Mouse (Mus musculus): ENCODE measurements around the gene Fam43b. TPM values are rescaled to one million over a fixed set of nuclear protein-coding genes. Genes with fewer than 3 reads are reported as not detected.
"Not testable (repeated sequence)": the region's sequence is repeated elsewhere in the genome, so short reads cannot be mapped to it uniquely, and the experiment has no call there.

The Fam43b gene
- polyA plus RNA-seq (2012; rRNA removed): 19.2 and 19.9 TPM in 2 replicates

DNA sequence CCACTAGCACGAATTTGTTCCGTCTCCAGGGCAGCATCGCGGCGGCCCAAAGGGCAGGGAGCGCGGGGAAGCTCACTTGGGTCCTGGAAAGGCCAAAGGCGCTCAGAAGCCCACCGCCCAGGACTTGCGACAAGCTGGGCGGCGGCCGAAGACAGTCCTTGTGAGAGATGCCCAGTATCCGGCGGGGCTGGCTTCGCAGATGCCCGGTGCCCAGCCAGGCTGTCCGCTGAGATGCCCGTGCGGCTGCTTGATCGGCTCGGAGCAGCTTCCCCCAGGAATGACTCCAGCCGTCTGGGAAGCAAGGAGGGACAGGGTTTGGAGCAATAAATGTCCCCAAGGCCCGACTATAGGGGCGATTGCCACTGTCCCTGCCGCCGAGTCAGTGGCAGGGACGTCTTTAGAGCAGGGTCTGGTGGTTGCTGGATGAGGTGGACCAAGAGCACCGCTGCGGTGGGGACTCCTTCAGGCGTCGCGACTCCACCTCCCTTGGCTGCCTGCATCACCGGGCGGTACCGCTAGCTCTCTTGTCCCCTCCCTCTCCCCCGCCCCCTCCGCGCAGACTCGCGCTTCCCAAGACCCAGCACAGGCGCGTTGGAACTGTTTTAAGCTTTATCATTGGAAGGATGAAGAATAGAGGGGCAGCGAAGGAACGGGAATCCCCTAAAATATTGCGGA lies at the start of gene Fam43b:
Gene Fam43b, minus strand, starts transcription at position 558 of the 675 bp plus-strand sequence.
- peak; percentile 62 to 87 for DNase-seq (ENCODE audit: extremely low spot score in 1 of 2, low spot score in 1 of 2)

DNA sequence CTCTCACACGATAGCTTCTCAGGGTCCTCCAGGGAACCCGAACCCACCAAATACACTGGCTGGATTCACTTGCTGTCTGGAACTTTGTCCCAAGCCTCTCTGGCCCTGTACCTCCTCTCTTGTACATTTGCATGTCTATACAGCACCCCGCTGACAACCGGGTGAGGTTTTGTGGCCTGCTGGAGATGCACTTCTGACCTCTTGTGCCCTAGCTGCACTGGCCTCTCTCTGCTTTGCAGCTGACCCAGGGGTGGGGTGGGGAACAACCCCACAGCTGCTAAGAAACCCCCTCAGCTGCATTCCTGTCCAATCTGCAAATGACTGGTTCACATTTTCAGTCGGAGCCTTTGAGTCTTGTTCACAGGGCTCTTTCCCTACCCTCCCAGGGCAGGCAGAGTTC lies 48.6 kb upstream of the Fam43b start:
- DNase-seq (ENCODE audit: extremely low spot score in 1 of 2, low spot score in 1 of 2): no peak

DNA sequence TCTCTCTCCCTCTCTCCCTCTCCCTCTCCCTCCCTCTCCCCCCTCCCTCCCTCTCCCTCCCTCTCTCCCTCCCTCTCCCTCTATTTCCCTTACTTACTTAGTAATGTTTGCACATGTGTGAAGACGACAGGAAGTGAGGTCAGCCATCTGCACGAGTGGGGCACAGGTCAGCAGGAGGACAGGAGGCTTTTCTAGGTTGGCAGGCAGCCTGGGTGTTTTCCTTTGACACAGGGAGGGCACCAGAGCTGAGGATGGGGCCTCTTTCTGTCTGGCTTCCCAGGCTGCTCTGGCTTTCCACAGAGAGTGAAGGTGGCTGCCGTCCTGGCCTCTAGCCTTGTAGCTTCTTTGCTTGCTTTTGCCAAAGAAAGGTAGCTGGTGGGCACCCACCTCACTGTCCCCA lies 43.7 kb upstream of the Fam43b start:
- DNase-seq (ENCODE audit: extremely low spot score in 1 of 2, low spot score in 1 of 2): no peak

DNA sequence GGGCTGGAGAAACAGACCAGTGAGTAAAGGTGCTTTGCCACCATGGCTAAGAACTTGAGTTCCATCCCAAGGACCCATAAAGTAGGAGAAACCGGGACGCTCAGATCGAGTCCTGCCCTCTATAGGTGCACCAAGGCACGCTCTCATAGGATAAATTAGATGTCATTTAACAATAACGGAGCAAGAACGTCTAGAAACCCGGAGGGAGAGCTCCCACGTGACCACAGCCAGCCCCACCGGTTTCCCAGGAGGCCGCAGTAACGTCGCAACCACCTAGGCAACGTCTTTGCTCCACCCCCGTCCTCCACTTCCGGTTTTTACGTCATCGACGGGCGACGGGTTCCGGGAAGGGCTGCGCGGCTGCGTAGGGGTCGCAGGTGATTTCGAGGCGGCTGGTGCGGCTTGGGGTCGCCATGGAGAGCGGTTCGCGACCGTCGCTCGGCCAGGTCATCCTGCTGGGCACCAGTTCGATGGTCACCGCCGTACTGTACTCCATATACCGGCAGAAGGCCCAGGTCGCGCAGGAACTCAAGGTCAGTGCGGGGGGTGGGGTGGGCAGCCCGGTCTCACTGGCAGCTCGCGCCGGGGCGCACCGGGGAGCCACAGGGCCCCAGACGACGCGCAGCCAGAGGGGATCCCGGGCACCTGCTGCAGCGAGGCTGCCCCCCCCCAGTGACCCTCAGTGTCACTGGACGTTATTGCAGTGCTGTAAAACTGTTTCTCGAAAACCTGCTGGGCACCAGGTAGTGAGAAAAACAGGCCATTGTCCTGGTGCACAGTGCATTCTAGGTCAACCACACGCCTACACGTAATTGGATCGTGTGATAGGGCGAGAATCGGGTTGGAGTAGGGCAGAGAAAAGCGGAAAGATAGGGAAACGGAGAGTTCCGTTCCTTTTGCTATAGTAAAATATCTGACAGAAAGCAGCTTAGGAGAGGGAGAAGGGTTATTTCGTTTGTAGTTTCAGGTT lies 38.3 kb upstream of the Fam43b start, which contains the start of gene Mul1:
Gene Mul1, plus strand, starts transcription at position 325 of the 970 bp plus-strand sequence.
- peak; percentile 94 to 99 for DNase-seq (ENCODE audit: extremely low spot score in 1 of 2, low spot score in 1 of 2)

DNA sequence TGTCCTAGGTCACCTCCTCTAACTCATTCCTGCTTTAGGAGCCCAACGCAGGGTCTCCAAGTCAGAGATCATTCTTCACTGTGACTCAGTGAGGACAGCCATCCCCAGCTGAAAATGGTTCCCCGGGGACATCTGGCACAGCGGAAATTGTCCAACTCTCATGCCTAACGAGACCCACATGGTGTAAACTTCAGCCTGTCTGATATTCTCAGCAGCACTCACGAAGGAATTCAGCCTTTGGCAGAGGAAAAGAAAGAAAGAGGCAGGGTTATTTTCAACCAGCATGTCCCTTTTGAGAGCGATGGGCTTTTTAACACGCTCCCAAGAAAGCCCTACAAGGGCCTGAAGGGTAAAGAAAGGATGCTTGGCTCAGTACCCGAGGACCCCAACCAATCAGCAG lies 35.0 kb upstream of the Fam43b start:
- no peak for DNase-seq (ENCODE audit: extremely low spot score in 1 of 2, low spot score in 1 of 2)

DNA sequence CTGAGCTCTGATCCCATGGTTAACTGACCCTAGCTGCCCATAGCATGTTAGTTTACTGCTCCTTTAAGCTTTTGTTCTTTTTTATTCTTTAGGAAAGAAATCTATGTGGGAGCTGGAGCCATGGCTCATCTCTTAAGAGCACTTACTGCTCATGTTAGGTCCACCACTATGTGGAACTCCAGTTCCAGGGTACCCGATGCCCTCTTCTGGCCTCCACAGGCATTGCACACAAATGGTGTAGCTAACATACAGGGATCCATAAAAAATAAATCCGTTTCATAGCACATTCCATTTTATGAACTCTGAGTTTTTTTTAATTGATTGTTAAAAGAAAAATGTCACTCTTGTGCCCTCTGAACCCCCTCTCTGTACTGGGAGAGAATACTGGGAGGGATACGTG lies 33.5 kb upstream of the Fam43b start:
- peak in 1 of 2 experiments; percentile 58 for DNase-seq (ENCODE audit: extremely low spot score in 1 of 2, low spot score in 1 of 2)

DNA sequence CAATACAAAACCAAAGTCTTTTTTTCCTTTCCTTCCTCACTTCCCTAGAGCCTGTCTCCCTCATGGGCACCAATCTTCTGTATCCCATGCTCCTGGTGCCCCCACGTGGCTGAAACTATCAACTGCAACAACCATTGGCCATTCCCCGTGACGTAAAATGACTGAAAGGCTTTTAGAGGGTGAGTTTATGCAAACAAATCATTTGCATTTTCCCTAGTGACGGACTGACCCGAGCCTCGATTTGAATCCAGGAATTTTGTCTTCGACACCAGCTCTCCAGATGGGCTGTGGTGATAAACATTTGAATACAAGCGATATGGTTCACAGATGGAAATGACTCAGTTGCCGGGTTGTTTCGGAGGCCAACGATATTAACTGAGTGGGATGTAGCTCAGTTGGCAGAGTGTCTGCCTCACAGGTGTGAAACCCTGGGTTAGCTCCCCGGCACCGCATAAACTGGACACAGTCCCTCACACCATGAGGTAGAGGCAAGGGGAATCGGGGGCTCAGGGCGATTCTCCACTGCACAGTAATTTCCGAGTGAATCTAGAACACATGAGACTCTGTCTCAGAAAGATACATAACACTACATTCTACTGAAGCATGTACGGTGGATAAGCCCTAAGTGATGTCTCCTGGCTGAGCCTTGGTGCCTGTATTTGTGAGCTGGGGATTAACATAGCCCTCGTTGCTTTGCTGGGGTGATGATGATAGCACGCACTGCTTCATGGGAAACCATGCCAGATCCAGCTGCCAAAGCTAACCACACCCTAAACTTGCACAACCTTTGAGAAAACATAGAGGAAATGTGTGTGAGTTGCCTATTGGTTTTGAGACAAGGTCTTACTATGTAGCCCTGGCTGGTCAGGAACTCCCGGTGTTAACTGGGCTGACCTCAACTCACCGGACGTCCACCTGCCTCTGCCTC lies 30.7 kb upstream of the Fam43b start:
- DNase-seq (ENCODE audit: extremely low spot score in 1 of 2, low spot score in 1 of 2): peak; percentile 81 to 98

DNA sequence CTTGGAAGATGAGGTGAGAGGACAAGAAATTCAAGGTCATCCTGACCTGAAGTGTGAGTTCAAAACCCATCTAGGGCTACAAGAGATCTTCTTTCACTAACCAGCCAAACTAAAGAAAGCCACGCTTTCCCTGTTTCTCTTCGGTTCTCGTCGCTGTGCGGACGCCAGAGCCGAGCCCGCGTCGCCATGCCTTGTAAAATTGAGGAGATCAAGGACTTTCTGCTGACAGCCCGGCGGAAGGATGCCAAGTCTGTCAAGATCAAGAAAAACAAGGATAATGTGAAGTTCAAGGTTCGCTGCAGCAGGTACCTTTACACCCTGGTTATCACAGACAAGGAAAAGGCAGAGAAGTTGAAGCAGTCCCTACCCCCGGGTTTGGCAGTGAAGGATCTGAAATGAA lies 29.3 kb upstream of the Fam43b start:
- DNase-seq (ENCODE audit: extremely low spot score in 1 of 2, low spot score in 1 of 2): not testable (repeated sequence)

DNA sequence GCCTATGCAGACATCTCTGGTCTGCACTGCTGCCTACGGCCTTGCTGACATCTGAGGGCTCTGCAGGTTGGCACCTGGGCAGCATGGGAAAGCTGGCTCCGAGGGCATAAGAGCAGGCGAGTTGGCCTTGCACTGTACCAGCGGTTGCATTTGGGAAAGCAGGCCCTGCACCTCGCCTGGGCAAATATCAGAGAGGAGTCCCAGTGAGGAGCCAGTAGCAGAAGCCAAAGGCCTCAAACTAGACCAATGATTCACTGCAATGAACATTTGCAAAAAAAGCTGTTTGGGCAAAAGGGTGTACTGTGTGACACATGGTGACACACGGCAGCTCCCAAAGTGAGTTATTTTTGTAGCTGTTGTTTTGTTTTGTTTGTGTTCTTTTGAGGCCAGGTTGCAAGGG lies 28.7 kb upstream of the Fam43b start:
- no peak for DNase-seq (ENCODE audit: extremely low spot score in 1 of 2, low spot score in 1 of 2)

DNA sequence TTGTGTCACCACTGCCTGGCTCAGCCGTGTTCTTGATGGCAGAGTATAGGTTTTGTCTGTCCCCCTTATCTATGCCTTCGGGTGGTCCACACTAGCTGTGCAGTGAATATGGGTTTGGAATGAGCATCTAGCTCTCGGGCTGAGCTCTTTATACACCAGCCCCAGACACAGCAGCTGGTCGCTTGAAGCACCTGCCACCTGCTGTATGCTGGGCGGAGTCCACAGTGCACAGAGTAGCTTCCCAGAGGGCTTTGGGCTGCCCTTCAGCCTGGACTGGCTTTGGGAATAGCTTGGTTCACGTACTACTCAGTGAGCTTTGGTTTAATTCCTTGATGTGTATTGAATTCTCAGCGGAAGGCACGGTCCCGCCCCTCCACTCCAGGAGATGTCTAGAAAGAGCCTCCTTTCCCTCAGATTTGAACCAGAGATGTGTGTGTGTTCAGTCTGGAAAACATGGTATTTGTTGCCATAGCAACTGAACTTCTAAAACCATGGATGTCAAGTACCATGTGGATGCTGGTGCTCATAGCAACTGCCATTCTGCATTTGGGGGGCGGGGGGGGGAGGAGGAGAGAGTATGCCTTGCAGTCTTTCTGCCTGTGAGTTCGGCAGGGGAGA lies 22.1 kb upstream of the Fam43b start:
- DNase-seq (ENCODE audit: extremely low spot score in 1 of 2, low spot score in 1 of 2): peak in 1 of 2 experiments; percentile 37

DNA sequence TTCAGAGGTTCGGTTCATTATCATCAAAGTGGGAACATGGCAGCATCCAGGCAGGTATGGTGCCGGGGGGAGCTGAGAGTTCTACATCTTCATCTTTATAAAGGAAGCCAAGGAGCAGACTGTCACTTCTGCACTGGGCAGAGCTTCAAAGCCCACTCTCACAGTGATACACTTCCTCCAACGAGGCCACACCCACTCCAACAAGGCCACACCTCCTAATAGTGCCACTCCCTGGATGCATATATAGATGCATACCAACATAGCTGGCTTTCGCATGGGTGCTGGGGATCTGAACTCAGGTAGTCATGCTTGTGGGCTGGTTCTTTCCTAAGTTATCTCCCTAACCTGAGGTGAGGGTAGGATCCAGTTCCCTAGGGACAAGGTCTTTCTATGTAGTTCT lies 21.6 kb upstream of the Fam43b start:
- DNase-seq (ENCODE audit: extremely low spot score in 1 of 2, low spot score in 1 of 2): no peak

DNA sequence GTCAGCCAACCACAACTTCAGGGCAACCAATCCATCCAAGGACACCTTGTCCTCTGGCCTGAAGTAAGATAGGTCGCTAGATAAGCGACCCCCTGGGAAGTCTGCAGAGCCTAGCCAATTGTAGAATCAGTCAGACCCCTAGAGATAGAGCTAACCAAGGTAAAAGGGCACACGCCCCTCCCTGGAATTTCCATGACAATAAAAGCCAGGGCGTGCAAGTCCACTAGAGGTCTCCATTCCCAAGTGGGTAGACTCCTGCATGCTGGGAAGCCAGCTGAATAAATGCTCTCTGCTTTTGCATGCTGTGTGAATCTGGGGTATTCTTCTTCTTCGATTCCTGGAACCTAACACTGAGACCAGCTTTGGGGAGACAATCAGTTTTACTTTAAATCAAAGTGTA lies 20.1 kb upstream of the Fam43b start:
- DNase-seq (ENCODE audit: extremely low spot score in 1 of 2, low spot score in 1 of 2): no peak

DNA sequence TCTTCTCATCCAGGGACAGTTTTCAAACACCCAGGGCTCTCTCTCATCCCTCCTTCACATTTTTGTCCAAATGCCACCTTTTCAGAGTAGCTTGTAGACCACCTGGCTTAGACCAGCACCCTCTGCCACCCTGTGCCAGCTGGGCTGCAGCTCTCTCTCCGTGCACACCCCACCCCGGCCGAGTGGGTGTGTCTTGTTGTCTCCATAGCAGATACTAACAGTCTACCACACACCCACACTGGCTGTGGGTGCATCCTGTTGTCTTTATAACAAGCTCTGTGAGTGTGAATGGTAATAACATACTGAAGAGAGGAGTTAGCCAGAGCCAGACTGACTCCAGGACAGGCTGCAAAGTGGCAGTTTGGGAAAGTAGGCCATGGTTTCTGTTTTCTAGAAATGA lies 19.7 kb upstream of the Fam43b start:
- peak in 1 of 2 experiments; percentile 77 for DNase-seq (ENCODE audit: extremely low spot score in 1 of 2, low spot score in 1 of 2)

DNA sequence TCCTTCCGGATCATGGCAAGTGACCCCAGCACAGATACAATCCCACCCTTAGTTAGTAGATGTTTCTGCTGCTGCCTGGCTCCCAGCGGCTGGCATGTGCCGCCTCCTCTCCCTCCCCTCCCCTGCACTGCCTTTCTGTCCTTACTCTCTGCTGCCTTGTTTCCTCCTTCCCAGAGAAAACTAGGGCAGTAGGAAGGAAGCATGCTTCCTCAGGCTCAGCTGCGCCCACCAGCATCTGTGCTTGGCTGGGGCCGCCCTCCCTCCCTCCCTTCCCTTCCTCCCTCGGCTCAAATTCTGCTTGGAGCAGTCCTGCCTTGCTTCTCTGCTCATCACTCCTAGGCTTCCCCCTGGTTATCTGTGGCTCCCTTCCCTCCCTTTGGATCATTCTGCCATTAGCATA lies 18.4 kb upstream of the Fam43b start:
- DNase-seq (ENCODE audit: extremely low spot score in 1 of 2, low spot score in 1 of 2): peak in 1 of 2 experiments; percentile 78

DNA sequence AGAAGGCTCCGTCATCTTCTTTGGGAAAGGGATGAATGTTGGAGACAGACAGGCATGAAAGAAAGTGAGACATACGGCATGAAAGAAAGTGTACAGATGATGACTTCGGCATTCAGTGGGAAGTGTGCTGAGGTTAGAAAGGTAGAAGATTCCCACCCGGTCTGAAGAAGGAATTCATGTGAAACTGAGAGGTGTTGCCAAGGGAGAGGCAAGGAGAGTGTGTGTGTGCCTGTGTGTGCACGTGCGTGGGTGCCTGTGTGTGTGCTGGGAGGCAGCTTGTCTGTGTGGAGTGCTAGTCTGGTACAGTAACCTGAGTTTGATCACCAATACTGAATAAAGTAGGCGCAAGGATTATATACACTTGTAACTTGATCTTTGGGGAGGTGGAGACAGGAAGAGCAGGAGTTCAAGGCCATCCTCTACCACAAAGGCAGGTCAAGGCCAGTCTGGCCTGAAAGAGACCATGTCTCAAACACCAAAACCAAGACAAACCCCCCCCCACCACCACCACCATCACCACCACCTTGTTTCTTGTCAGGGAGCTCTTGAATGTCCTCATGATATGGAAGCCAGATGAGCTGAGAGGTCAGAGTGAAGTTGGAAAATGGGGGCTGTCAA lies 15.3 kb upstream of the Fam43b start:
- peak in 1 of 2 experiments; percentile 19 for DNase-seq (ENCODE audit: extremely low spot score in 1 of 2, low spot score in 1 of 2)

DNA sequence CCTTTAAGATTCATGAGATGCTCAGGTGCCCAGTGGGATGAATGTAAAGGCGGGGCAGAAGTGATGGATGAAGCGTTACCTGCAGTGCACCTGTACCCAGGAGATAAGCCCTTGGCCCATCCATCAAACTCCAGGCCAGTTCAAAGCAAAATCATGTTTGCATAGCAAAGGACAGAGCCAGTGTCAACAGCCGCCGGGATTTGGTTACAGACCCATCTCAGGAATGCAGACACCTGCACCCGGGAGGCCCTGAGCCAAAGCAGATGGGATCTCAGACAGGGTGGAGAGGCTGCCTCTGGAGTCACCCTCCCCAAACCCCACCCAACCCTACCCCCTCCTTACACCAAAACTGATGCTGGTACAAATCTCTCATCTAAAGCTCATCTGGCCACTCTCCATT lies 14.7 kb upstream of the Fam43b start:
- no peak for DNase-seq (ENCODE audit: extremely low spot score in 1 of 2, low spot score in 1 of 2)

DNA sequence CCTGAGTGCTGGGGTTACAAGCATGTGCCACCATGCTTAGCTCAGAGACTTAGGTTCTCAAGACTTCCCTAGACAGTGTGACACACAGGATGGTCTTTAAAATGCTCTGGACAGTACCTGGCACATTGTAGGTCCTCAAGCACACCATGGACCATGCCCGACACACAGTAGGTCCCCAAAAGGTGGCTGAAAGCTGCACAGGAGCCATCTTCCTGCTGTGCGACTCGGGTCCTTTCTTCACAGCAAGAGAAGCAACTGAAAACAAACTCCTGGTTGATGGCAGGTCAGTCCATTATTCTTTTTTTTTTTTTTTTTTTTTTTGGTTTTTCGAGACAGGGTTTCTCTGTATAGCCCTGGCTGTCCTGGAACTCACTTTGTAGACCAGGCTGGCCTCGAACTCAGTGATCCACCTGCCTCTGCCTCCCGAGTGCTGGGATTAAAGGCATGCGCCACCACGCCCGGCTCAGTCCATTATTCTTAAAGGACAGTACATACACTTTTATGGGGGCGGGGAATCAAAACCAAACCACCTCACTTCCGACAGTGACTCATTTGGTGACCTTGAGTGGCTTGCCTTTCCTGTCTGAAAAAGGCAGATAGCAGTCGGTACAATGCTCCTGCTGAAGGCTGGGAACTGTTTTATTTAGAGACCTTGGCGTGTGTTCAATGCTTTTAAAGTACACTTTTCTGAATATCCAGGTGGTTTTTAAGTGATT lies 11.3 kb upstream of the Fam43b start:
- no peak for DNase-seq (ENCODE audit: extremely low spot score in 1 of 2, low spot score in 1 of 2)

DNA sequence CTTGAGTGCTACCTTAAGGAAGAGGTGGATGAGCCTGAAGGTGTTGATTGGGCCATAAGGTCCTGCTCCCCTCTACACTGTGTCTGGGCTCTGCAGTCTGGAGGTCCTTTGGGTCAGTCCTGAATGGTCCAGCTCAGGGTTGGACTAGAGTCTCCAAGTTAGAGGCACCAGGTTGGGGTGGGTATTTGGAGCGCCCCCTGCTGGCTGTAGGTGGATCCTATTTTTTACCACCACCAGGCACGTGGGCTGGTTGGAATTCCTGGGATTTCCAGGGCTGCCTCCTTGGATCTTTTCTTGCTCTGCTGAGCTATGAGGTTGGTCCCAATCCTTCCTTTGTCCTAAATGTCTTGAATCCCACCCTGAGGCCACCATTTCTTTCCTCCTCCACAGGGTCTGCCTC lies 8.5 kb upstream of the Fam43b start:
- DNase-seq (ENCODE audit: extremely low spot score in 1 of 2, low spot score in 1 of 2): peak in 1 of 2 experiments; percentile 42

DNA sequence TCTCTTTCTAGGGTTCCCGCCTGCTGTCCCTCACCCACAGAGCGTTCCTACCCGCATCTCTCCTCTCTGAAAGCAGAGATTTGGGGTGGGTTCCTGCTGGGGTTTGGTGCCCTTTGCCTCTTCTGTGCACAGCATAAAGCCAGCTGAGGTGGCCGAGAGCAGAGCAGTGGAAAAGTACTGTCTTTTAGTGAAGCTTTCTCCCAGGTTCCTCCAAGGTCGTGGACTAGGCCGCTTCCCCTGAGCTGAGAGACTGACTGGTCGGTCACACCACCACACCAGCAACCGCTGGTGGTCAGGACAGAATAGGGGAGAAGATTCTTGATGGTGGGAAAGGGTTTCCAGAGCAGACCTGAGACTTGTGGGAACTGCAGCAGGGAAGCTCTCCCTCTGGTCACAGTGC lies 383 bp upstream of the Fam43b start:
- DNase-seq (ENCODE audit: extremely low spot score in 1 of 2, low spot score in 1 of 2): no peak

Measured in frontal cortex, adult 2 months (tissue).